Mouse (Mus musculus) heart, adult 2 months (tissue): Measurements from ENCODE around the gene Zfhx3. TPM values are rescaled to one million over a fixed set of nuclear protein-coding genes. Genes with fewer than 3 reads are reported as not detected.

Experiments
- DNase-seq, 2 experiments: peaks; one replicate each; pipeline ENCODE4 v3.0.0; 2021
- H3K27ac ChIP-seq: fragments of 200-600 bp; 2 replicates; pipeline ENCODE4 v1.8.1; 2022
- H3K27me3 ChIP-seq: fragments of 200-500 bp; 2 replicates; pipeline ENCODE4 v1.6.1; 2012; ENCODE audit warnings: mild to moderate bottlenecking, low read length, inconsistent platforms, mixed read lengths; ENCODE audit not compliant: control insufficient read depth, insufficient read depth
- H3K36me3 ChIP-seq: fragments of 200-500 bp; 2 replicates; pipeline ENCODE4 v1.6.1; 2012; ENCODE audit warnings: low read length, inconsistent platforms; ENCODE audit not compliant: control insufficient read depth, insufficient read depth
- H3K4me1 ChIP-seq: fragments of 200-500 bp; 2 replicates; pipeline ENCODE4 v1.6.1; 2011; ENCODE audit warnings: low read length; ENCODE audit not compliant: control insufficient read depth, insufficient read depth
- H3K4me3 ChIP-seq: fragments of 200-600 bp; 2 replicates; pipeline ENCODE4 v1.8.1; 2022
- H3K79me2 ChIP-seq: fragments of 200-500 bp; replicated peaks from 2 replicates; pipeline ENCODE4 v1.6.1; 2012; ENCODE audit warnings: mild to moderate bottlenecking, inconsistent platforms, low read length, moderate library complexity, mixed read lengths; ENCODE audit not compliant: control insufficient read depth, insufficient read depth
- H3K9ac ChIP-seq: fragments of 200-500 bp; 2 replicates; pipeline ENCODE4 v1.6.1; 2012; ENCODE audit warnings: low read depth, mild to moderate bottlenecking, control low read depth, inconsistent platforms, low read length, mixed read lengths
- CTCF ChIP-seq: fragments of 200-600 bp; IDR thresholded peaks from 2 replicates; pipeline ENCODE4 v1.8.1; 2022; ENCODE audit warnings: antibody characterized with exemption, mild to moderate bottlenecking, moderate library complexity
- EP300 ChIP-seq: fragments of 200-500 bp; IDR thresholded peaks from 2 replicates; pipeline ENCODE4 v1.6.1; 2011; ENCODE audit warnings: low read depth, low read length, control low read depth; ENCODE audit not compliant: insufficient read depth
- POLR2A ChIP-seq: fragments of 200-500 bp; IDR thresholded peaks from 2 replicates; pipeline ENCODE4 v1.6.1; 2011; ENCODE audit warnings: mild to moderate bottlenecking, low read depth, low read length, control low read depth; ENCODE audit not compliant: insufficient read depth
- WGBS: fragments of 180-500 bp; shearing (Covaris S2); methylation state at CpG from one replicate; pipeline ENCODE4 v1.1.7; 2018; 5-methylcytosine and 5-hydroxymethylcytosine counted together
- intact Hi-C: fragments of 180-260 bp; cut with DNase I; formaldehyde crosslinking; loops from one replicate; pipeline ENCODE4 v1.15.1; 2025
- polyA plus RNA-seq: library from polyadenylated mRNA; depleted of rRNA; stranded (reverse); fragments of >200 nt; gene quantifications from 2 replicates; pipeline ENCODE4 v1.2.3, GENCODE M21; 2012
- total RNA-seq, 2 experiments: library from RNA; stranded (reverse); gene quantifications; 2 replicates each; pipeline ENCODE4 v1.2.3; 2021

The Zfhx3 gene
- total and polyA plus RNA-seq, 3 experiments = 1.8 to 8.3 (median 6.9) TPM

- H3K79me2 ChIP-seq = no peaks in the 10 kb centered on the region
- no peak overlapping the region for H3K9ac ChIP-seq
- DNase-seq = no peak
- WGBS = 54% methylated on average over 8 of the region's 8 CpGs
- no peaks in the 10 kb centered on the region for H3K4me1 ChIP-seq
- no peak overlapping the region for H3K27ac ChIP-seq
- no peak overlapping the region for H3K4me3 ChIP-seq
- no peaks in the 10 kb centered on the region for H3K36me3 ChIP-seq
- H3K27me3 ChIP-seq = no peaks in the 10 kb centered on the region
- intact Hi-C loops = no loop called here
- TF ChIP-seq CTCF (no peak), POLR2A (no peak), EP300 (no peak)
Measured at GRCm38 (mm10) chr8:108068195-108068594, 125.8 kb downstream of the Zfhx3 start.

GRCm38 (mm10) chr8:108070438-108070837, 128.0 kb downstream of the Zfhx3 start:
- no peak overlapping the region for H3K4me3 ChIP-seq
- no peak overlapping the region for H3K9ac ChIP-seq
- no peaks in the 10 kb centered on the region for H3K27me3 ChIP-seq
- H3K27ac ChIP-seq = no peak overlapping the region
- no peak for DNase-seq
- intact Hi-C loops = no loop called here
- TF ChIP-seq EP300 (no peak), CTCF (no peak), POLR2A (no peak)
- no peaks in the 10 kb centered on the region for H3K4me1 ChIP-seq
- no peaks in the 10 kb centered on the region for H3K36me3 ChIP-seq
- no peaks in the 10 kb centered on the region for H3K79me2 ChIP-seq
- 83% methylated on average over 4 of the region's 4 CpGs for WGBS

- 42% methylated on average over 2 of the region's 2 CpGs for WGBS
- no peak overlapping the region for H3K9ac ChIP-seq
- no peaks in the 10 kb centered on the region for H3K79me2 ChIP-seq
- intact Hi-C loops = no loop called here
- H3K27ac ChIP-seq = no peak overlapping the region
- no peak for DNase-seq
- no peak overlapping the region for H3K4me3 ChIP-seq
- H3K36me3 ChIP-seq = no peaks in the 10 kb centered on the region
- no peaks in the 10 kb centered on the region for H3K27me3 ChIP-seq
- no peak for TF ChIP-seq CTCF
- TF ChIP-seq POLR2A = no peak
- no peak for TF ChIP-seq EP300
- H3K4me1 ChIP-seq = no peaks in the 10 kb centered on the region
Measured at GRCm38 (mm10) chr8:108072126-108072746, 129.8 kb downstream of the Zfhx3 start.

GRCm38 (mm10) chr8:108072853-108073252, 130.4 kb downstream of the Zfhx3 start:
- intact Hi-C loops = no loop called here
- H3K79me2 ChIP-seq = no peaks in the 10 kb centered on the region
- H3K4me3 ChIP-seq = no peak overlapping the region
- no peaks in the 10 kb centered on the region for H3K4me1 ChIP-seq
- WGBS = 82% methylated on average over 5 of the region's 5 CpGs
- no peak for DNase-seq
- no peaks in the 10 kb centered on the region for H3K27me3 ChIP-seq
- no peak overlapping the region for H3K27ac ChIP-seq
- H3K9ac ChIP-seq = no peak overlapping the region
- H3K36me3 ChIP-seq = no peaks in the 10 kb centered on the region
- no peak for TF ChIP-seq EP300
- no peak for TF ChIP-seq POLR2A
- no peak for TF ChIP-seq CTCF

- no peak for TF ChIP-seq POLR2A
- no peak for TF ChIP-seq CTCF
- TF ChIP-seq EP300 = no peak
- Histone ChIP-seq H3K79me2 (no peaks in the 10 kb centered on the region), H3K36me3 (no peaks in the 10 kb centered on the region), H3K27ac (no peak overlapping the region), H3K4me1 (no peaks in the 10 kb centered on the region), H3K9ac (no peak overlapping the region), H3K4me3 (no peak overlapping the region), H3K27me3 (no peaks in the 10 kb centered on the region)
- WGBS = 67% methylated on average over 5 of the region's 5 CpGs
- intact Hi-C loops = no loop called here
- DNase-seq = no peak
Measured at GRCm38 (mm10) chr8:108075176-108075575, 132.7 kb downstream of the Zfhx3 start.

- WGBS = 97% methylated on average over 4 of the region's 4 CpGs
- no peaks in the 10 kb centered on the region for H3K4me1 ChIP-seq
Measured at GRCm38 (mm10) chr8:108078726-108079125, 136.3 kb downstream of the Zfhx3 start.

More at GRCm38 (mm10) chr8:108078726-108079125, 136.3 kb downstream of the Zfhx3 start:
- Histone ChIP-seq H3K27ac (no peak overlapping the region), H3K27me3 (no peaks in the 10 kb centered on the region), H3K4me3 (no peak overlapping the region), H3K79me2 (no peaks in the 10 kb centered on the region), H3K9ac (no peak overlapping the region), H3K36me3 (no peaks in the 10 kb centered on the region)
- intact Hi-C loops = no loop called here
- TF ChIP-seq POLR2A (no peak), CTCF (no peak), EP300 (no peak)
- no peak for DNase-seq
